14 mouse cellular contexts compared by ENCODE assay signal in the genomic region with DNA sequence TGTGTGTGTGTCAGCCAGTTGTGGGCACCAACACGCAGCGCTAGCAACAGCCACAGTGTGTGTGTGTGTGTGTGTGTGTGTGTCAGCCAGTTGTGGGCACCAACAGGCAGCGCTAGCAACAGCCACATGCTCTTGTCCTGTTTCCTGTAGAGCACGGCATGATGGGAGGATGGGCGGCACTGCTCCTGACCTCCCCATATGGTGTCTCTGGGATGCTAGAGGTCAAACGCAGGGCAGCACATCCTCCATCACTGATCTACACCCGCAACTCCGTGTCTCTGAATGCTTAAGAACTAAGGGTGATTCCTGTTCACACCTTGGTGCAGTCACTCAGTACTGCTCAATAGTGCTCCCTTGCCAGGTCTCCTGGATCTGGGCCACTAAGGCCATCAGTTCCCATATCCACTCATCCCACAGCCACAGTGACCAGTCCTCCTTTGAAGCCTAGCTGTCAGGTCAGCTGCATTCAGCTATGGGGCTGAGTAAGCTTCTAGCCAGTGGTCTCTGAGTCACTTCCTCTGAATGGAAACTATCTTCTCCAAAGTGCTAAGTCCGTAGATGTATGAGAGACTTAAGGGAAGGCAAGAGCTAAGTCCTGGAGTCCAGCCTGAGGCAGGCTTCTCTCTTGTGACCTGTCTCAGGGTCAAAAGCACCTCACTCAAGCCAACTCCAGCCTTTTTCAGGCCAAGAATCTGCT. TPM values are rescaled to one million over a fixed set of nuclear protein-coding genes. Genes with fewer than 3 reads are reported as not detected.
A peak's percentile ranks its signal among the peaks of the same experiment; 100 is the strongest.
DNase-seq lines count a peak whose midpoint lies in the region; ATAC-seq and TF ChIP-seq lines count a peak whose summit lies in the region.
"Had no signal": no experiment of that assay in that cellular context is flagged by ENCODE, and none has a peak within 500 bp of the region (broad histone marks: within the 10 kb centered on the region; RNA-seq: fewer than 3 reads in every experiment).

No protein-coding gene starts in this region.

- H3ac ChIP-seq in myocyte (ENCODE audit: control insufficient read depth, insufficient read length), result no peak overlapping the region

- 0 out of 2 replicates have a peak, but pooled peaks have one; percentile 22 for ATAC-seq in lung, embryonic 16.5 days (ENCODE audit: low read depth)
- ATAC-seq: hindbrain, embryonic 16.5 days had no signal

- H3K9ac ChIP-seq in lung, embryonic 16.5 days (ENCODE audit: low read length), result no peak overlapping the region
- H3K9ac ChIP-seq: liver, embryonic 13.5 days had no signal

- H3K27me3 ChIP-seq in lung, embryonic 16.5 days (ENCODE audit: control insufficient read depth, insufficient read depth, low read depth, low read length), result no peaks in the 10 kb centered on the region
- H3K27me3 ChIP-seq in myocyte (ENCODE audit: control insufficient read depth, insufficient read depth, insufficient read length), result no peaks in the 10 kb centered on the region
- H3K27me3 ChIP-seq: liver, embryonic 13.5 days had no signal

- no peak overlapping the region for H3K27ac ChIP-seq in lung, embryonic 16.5 days (ENCODE audit: low read length)
- H3K27ac ChIP-seq: liver, embryonic 13.5 days had no signal

- H3K4me2 ChIP-seq in lung, embryonic 16.5 days (ENCODE audit: low read depth, low read length), result no peak overlapping the region
- peak overlapping the region; percentile 12 for H3K4me2 ChIP-seq in myocyte (ENCODE audit: low read depth)
- H3K4me2 ChIP-seq: liver, embryonic 13.5 days; midbrain, embryonic 11.5 days had no signal

- peak; percentile 46 for DNase-seq in adrenal gland, postnatal 14 days
- DNase-seq in adrenal gland, postnatal 10 days, result no peak
- no peak for DNase-seq in lung, adult 2 months
- peak; percentile 49 for DNase-seq in NIH3T3 (ENCODE audit: low read depth)
- no peak for DNase-seq in right cerebral cortex, postnatal 10 days (ENCODE audit: low spot score in 2 of 2)
- DNase-seq in urinary bladder, postnatal 14 days (ENCODE audit: low spot score), result no peak
- DNase-seq: cerebellum, postnatal 10 days; heart, postnatal 14 days; liver, embryonic 13.5 days; thymus, adult 2 months had no signal

- no peak overlapping the region for H3K4me3 ChIP-seq in lung, embryonic 16.5 days (ENCODE audit: low read length)
- H3K4me3 ChIP-seq in lung, adult 2 months (replicated peaks; ENCODE audit: extremely low read depth, low read depth, low read length), result no peak overlapping the region
- no peak overlapping the region for H3K4me3 ChIP-seq in myocyte
- H3K4me3 ChIP-seq: liver, embryonic 13.5 days had no signal

- peaks cover 22% of the 10 kb centered on the region for H3K36me3 ChIP-seq in lung, embryonic 16.5 days (ENCODE audit: control insufficient read depth, insufficient read depth, low read length)
- H3K36me3 ChIP-seq in myocyte (ENCODE audit: control insufficient read depth, insufficient read depth), result peaks cover 5% of the 10 kb centered on the region

- WGBS in lung, embryonic 16.5 days, result 62% methylated on average over 7 of the region's 9 CpGs
- WGBS in lung, adult 2 months, result 51% methylated on average over 7 of the region's 9 CpGs

- H3K9me3 ChIP-seq in lung, embryonic 16.5 days (ENCODE audit: control insufficient read depth, low read length), result no peaks in the 10 kb centered on the region
- H3K9me3 ChIP-seq: liver, embryonic 13.5 days had no signal

- no peaks in the 10 kb centered on the region for H3K79me2 ChIP-seq in myocyte (ENCODE audit: control insufficient read depth, insufficient read depth)

- TF ChIP-seq CTCF in lung, adult 2 months (IDR thresholded peaks at IDR 0.05; ENCODE audit: insufficient read depth, low read length), result no peak

- TF ChIP-seq POLR2A in lung, adult 2 months (IDR thresholded peaks at IDR 0.05; ENCODE audit: borderline replicate concordance, extremely low read depth, low read depth, low read length), result no peak
- TF ChIP-seq POLR2A in myocyte (IDR thresholded peaks at IDR 0.05; ENCODE audit: insufficient read length, low read depth), result no peak

- H3K4me1 ChIP-seq in lung, embryonic 16.5 days (replicated peaks; ENCODE audit: control insufficient read depth, insufficient read depth, low read length), result peaks cover 3% of the 10 kb centered on the region; the same call in 1 of the 2 replicates
- peaks cover 9% of the 10 kb centered on the region; the same call in 1 of the 2 replicates for H3K4me1 ChIP-seq in lung, adult 2 months (ENCODE audit: control insufficient read depth, insufficient read depth, low read length)
- H3K4me1 ChIP-seq: liver, embryonic 13.5 days had no signal

TF ChIP-seq in myocyte, 11 proteins besides CTCF, POLR2A, EP300 and RAD21:
- TF ChIP-seq POLR2AphosphoS2 (IDR thresholded peaks at IDR 0.05; ENCODE audit: insufficient read length, low read depth) (no peak), MYOD1 (IDR thresholded peaks at IDR 0.05; ENCODE audit: control insufficient read depth in 1 of 3, insufficient read length in 2 of 3, low read depth in 2 of 3) (peak in 1 of 3 experiments; percentile 19), E2F4 (IDR thresholded peaks at IDR 0.05; ENCODE audit: insufficient read depth) (no peak), REST (IDR thresholded peaks at IDR 0.05; ENCODE audit: insufficient read depth, insufficient read length) (no peak)

RNA-seq across cellular contexts. Expression of a gene that starts 15.2 kb away (rescaled TPM):
- total RNA-seq in adrenal gland, postnatal 14 days (2021), result 12.1 and 16.9 TPM in 2 replicates
- 1 to 10 TPM; 7.2 to 8.7 TPM for total RNA-seq in adrenal gland, postnatal 10 days (2021)
- polyA plus RNA-seq in lung, embryonic 16.5 days (2015; fragmentation: Nextera tagmentation; extraction: Ambion mirVana), result 2.5 and 2.6 TPM in 2 replicates
- 4.8 and 5.6 TPM in 2 replicates for polyA plus RNA-seq in lung, adult 2 months (2012; rRNA removed)
- polyA plus RNA-seq in myocyte (2012; fragmentation: generic; extraction: Trizol), result not detected

Comparison
In these comparisons a context has a peak if more than half of its experiments do, and no peak if none do; other contexts are left out.
1. DNase-seq: peak in adrenal gland, postnatal 14 days (single experiment) and NIH3T3 (single experiment); none in adrenal gland, postnatal 10 days (single experiment), lung, adult 2 months (single experiment), right cerebral cortex, postnatal 10 days (0 of 2) and urinary bladder, postnatal 14 days (single experiment).